Mouse (Mus musculus) CH12.LX (cell line): ENCODE data around the gene Fig4. TPM values are rescaled to one million over a fixed set of nuclear protein-coding genes. Genes with fewer than 3 reads are reported as not detected.

Experiments used
- DNase-seq: peaks from one replicate; pipeline ENCODE4 v3.0.0-alpha.2; 2013; ENCODE audit errors: extremely low read depth
- H3K27ac ChIP-seq: 2 replicates; pipeline ENCODE4 v1.5.1; 2012; ENCODE audit warnings: low read depth, mild to moderate bottlenecking, control low read depth, moderate library complexity; ENCODE audit not compliant: insufficient read depth
- H3K27me3 ChIP-seq: replicated peaks from 2 replicates; pipeline ENCODE3; 2012; ENCODE audit warnings: inconsistent platforms
- H3K36me3 ChIP-seq, 2 experiments: replicated peaks in 1 of 2; 2 replicates each; pipeline versions ENCODE3 to v1.6.1; 2012; ENCODE audit warnings: inconsistent platforms in 1 of 2, low read length in 1 of 2, mild to moderate bottlenecking in 1 of 2, mixed read lengths in 1 of 2, moderate library complexity in 1 of 2; ENCODE audit not compliant: control insufficient read depth in 1 of 2, insufficient read depth in 1 of 2
- H3K4me1 ChIP-seq, 2 experiments: 2 replicates each; pipeline ENCODE4 v1.6.1; 2012; ENCODE audit warnings: inconsistent platforms in 1 of 2, moderate library complexity in 1 of 2; ENCODE audit not compliant: insufficient read depth in 2 of 2, control insufficient read depth in 1 of 2
- H3K4me2 ChIP-seq: 2 replicates; pipeline ENCODE4 v1.6.1; 2012; ENCODE audit warnings: low read depth, mild to moderate bottlenecking, control low read depth; ENCODE audit not compliant: poor library complexity, insufficient read depth, severe bottlenecking
- H3K4me3 ChIP-seq, 3 experiments: fragments of 150-350 bp in 1 of 3; sonication (generic) in 1 of 3; replicated peaks in 1 of 3; 2 replicates each; pipeline versions ENCODE3 to v1.5.1; 2011 to 2012; ENCODE audit warnings: low read depth in 2 of 3, low read length in 2 of 3, mild to moderate bottlenecking in 2 of 3, moderate library complexity in 2 of 3, control low read depth in 1 of 3, improper control_type of control experiment in 1 of 3, inconsistent platforms in 1 of 3, mixed read lengths in 1 of 3; ENCODE audit not compliant: poor library complexity in 1 of 3
- H3K79me2 ChIP-seq: replicated peaks from 2 replicates; pipeline ENCODE4 v1.6.1; 2012; ENCODE audit warnings: mild to moderate bottlenecking, moderate library complexity; ENCODE audit not compliant: control insufficient read depth, poor library complexity, insufficient read depth, severe bottlenecking; ENCODE audit errors: extremely low read depth
- H3K9ac ChIP-seq: 2 replicates; pipeline ENCODE4 v1.6.1; 2012; ENCODE audit warnings: low read depth, mild to moderate bottlenecking, control low read depth, moderate library complexity; ENCODE audit not compliant: insufficient read depth
- H3K9me3 ChIP-seq: replicated peaks from 2 replicates; pipeline ENCODE3; 2012; ENCODE audit warnings: low read length, inconsistent platforms, mixed read lengths
- CHD2 ChIP-seq: IDR thresholded peaks from 2 replicates; pipeline ENCODE4 v1.6.1; 2011; ENCODE audit warnings: low read length, improper control_type of control experiment
- CTCF ChIP-seq, 2 experiments: IDR thresholded peaks in 1 of 2; conservative IDR thresholded peaks in 1 of 2; 2 replicates each; pipeline ENCODE4 v1.5.1; 2011 to 2012; ENCODE audit warnings: low read depth in 2 of 2, low read length in 2 of 2, improper control_type of control experiment in 1 of 2, inconsistent platforms in 1 of 2, mild to moderate bottlenecking in 1 of 2, moderate library complexity in 1 of 2
- GABPA ChIP-seq: IDR thresholded peaks from 2 replicates; pipeline ENCODE4 v1.6.1; 2012; ENCODE audit warnings: low read depth, low read length, improper control_type of control experiment, inconsistent platforms; ENCODE audit not compliant: insufficient replicate concordance
- IRF4 ChIP-seq: IDR thresholded peaks from 2 replicates; pipeline ENCODE4 v1.6.1; 2014; ENCODE audit warnings: low read depth, mild to moderate bottlenecking, inconsistent platforms, low read length, improper control_type of control experiment
- KAT2A ChIP-seq: IDR thresholded peaks from 2 replicates; pipeline ENCODE4 v1.6.1; 2012; ENCODE audit warnings: low read length, improper control_type of control experiment, inconsistent platforms; ENCODE audit not compliant: insufficient replicate concordance
- MAFK ChIP-seq: IDR thresholded peaks from 2 replicates; pipeline ENCODE4 v1.6.1; 2011; ENCODE audit warnings: low read length, improper control_type of control experiment; ENCODE audit not compliant: insufficient replicate concordance
- MAX ChIP-seq: IDR thresholded peaks from 2 replicates; pipeline ENCODE4 v1.6.1; 2011; ENCODE audit warnings: low read length, improper control_type of control experiment
- MAZ ChIP-seq: IDR thresholded peaks from 2 replicates; pipeline ENCODE4 v1.6.1; 2012; ENCODE audit warnings: low read depth, mild to moderate bottlenecking, inconsistent platforms, low read length, improper control_type of control experiment, moderate library complexity
- MYC ChIP-seq: IDR thresholded peaks from 2 replicates; pipeline ENCODE4 v1.6.1; 2011; ENCODE audit warnings: low read depth, mild to moderate bottlenecking, improper control_type of control experiment, low read length
- NRF1 ChIP-seq: IDR thresholded peaks from 2 replicates; pipeline ENCODE4 v1.6.1; 2014; ENCODE audit warnings: low read depth, mild to moderate bottlenecking, inconsistent platforms, low read length, improper control_type of control experiment, moderate library complexity
- PAX5 ChIP-seq: IDR thresholded peaks from 2 replicates; pipeline ENCODE4 v1.6.1; 2012; ENCODE audit warnings: low read length, inconsistent platforms, mixed read lengths
- POLR2AphosphoS2 ChIP-seq: IDR thresholded peaks from 2 replicates; pipeline ENCODE4 v1.6.1; 2011; ENCODE audit warnings: low read depth, low read length, improper control_type of control experiment
- RAD21 ChIP-seq: IDR thresholded peaks from 2 replicates; pipeline ENCODE4 v1.6.1; 2011; ENCODE audit warnings: low read depth, mild to moderate bottlenecking, low read length, improper control_type of control experiment, moderate library complexity
- RCOR1 ChIP-seq: conservative IDR thresholded peaks from 2 replicates; pipeline ENCODE4 v1.6.1; 2012; ENCODE audit warnings: low read depth, mild to moderate bottlenecking, inconsistent platforms, low read length, improper control_type of control experiment
- SMC3 ChIP-seq: IDR thresholded peaks from 2 replicates; pipeline ENCODE4 v1.6.1; 2011; ENCODE audit warnings: low read depth, low read length, improper control_type of control experiment
- UBTF ChIP-seq: IDR thresholded peaks from 2 replicates; pipeline ENCODE4 v1.6.1; 2012; ENCODE audit warnings: low read depth, mild to moderate bottlenecking, inconsistent platforms, low read length, improper control_type of control experiment, moderate library complexity
- USF1 ChIP-seq: IDR thresholded peaks from 2 replicates; pipeline ENCODE4 v1.6.1; 2014; ENCODE audit warnings: low read depth, mild to moderate bottlenecking, inconsistent platforms, low read length, improper control_type of control experiment
- ZC3H11A ChIP-seq: IDR thresholded peaks from 2 replicates; pipeline ENCODE4 v1.6.1; 2012; ENCODE audit warnings: low read depth, mild to moderate bottlenecking, inconsistent platforms, low read length, improper control_type of control experiment
- ZNF384 ChIP-seq: IDR thresholded peaks from 2 replicates; pipeline ENCODE4 v1.6.1; 2012; ENCODE audit warnings: low read depth, low read length, improper control_type of control experiment, inconsistent platforms
- dilution Hi-C: fragments of 300-500 bp; cut with MboI; formaldehyde crosslinking; loops from 2 replicates; pipeline ENCODE4 v1.14.3; 2020; ENCODE audit warnings: low sequenced_read_pairs; ENCODE audit not compliant: extremely low pct_unique_long_range_greater_than_20kb, extremely low pct_ligation_motif_present
- in situ Hi-C: fragments of 300-500 bp; cut with MboI; formaldehyde crosslinking; loops from 3 replicates; pipeline ENCODE4 v1.14.3; 2019; ENCODE audit warnings: low sequenced_read_pairs, low pct_ligation_motif_present, low pct_unique_long_range_greater_than_20kb, mixed read lengths
- polyA plus RNA-seq: library from polyadenylated mRNA; unstranded; fragments of >175 nt; gene quantifications from 2 replicates; pipeline ENCODE4 v1.2.1, GENCODE M21; 2012; ENCODE audit warnings: low read depth; ENCODE audit not compliant: insufficient read length
- total RNA-seq, 2 experiments: library from RNA; depleted of rRNA; stranded (reverse); fragments of 300-350 nt in 1 of 2; fragments of >200 nt in 1 of 2; gene quantifications; 2 replicates each; pipeline ENCODE4 v1.2.3; 2012 to 2014

The Fig4 gene
- total and polyA plus RNA-seq, 3 experiments: 22.6 to 39.6 (median 35.4) TPM

- TF ChIP-seq USF1 (no peak), UBTF (no peak), MAZ (no peak), KAT2A (no peak), ZNF384 (no peak), CHD2 (no peak), IRF4 (no peak), PAX5 (no peak), MAX (no peak), CTCF (conservative IDR thresholded peaks at IDR 0.05 in 1 of 2, IDR thresholded peaks at IDR 0.05 in 1 of 2; ENCODE audit: low read depth in 2 of 2, low read length in 2 of 2) (no peak), ZC3H11A (no peak), MYC (no peak), NRF1 (no peak), MAFK (no peak), SMC3 (no peak), GABPA (no peak), POLR2AphosphoS2 (no peak)
- in situ Hi-C loops (no loop called here), dilution Hi-C loops (no loop called here)
Observed at GRCm38 (mm10) chr10:41249006-41249659, 53.9 kb downstream of the Fig4 start.

GRCm38 (mm10) chr10:41247800-41248473, 55.1 kb downstream of the Fig4 start:
- Histone ChIP-seq H3K27me3 (no peaks in the 10 kb centered on the region), H3K4me1 (peaks cover 0 to 10% of the 10 kb centered on the region in 2 experiments; a peak in 2 of 4 replicates), H3K79me2 (no peaks in the 10 kb centered on the region), H3K4me2 (no peak overlapping the region), H3K9ac (no peak overlapping the region), H3K27ac (no peak overlapping the region), H3K4me3 (no peak overlapping the region), H3K9me3 (no peaks in the 10 kb centered on the region), H3K36me3 (peaks cover 34 to 92% of the 10 kb centered on the region in 2 experiments)
- DNase-seq: no peak
- in situ Hi-C loops: no loop called here
- dilution Hi-C loops: no loop called here
- TF ChIP-seq RAD21 (no peak), RCOR1 (no peak)

More at GRCm38 (mm10) chr10:41249006-41249659, 53.9 kb downstream of the Fig4 start:
- H3K79me2 ChIP-seq: no peaks in the 10 kb centered on the region
- no peak overlapping the region for H3K4me2 ChIP-seq
- H3K9ac ChIP-seq: no peak overlapping the region
- H3K4me1 ChIP-seq: peaks cover 0 to 10% of the 10 kb centered on the region in 2 experiments; a peak in 2 of 4 replicates
- no peak overlapping the region for H3K4me3 ChIP-seq
- H3K9me3 ChIP-seq: peaks cover 3% of the 10 kb centered on the region
- H3K36me3 ChIP-seq: peaks cover 26 to 90% of the 10 kb centered on the region in 2 experiments
- H3K27ac ChIP-seq: no peak overlapping the region
- DNase-seq: no peak
- H3K27me3 ChIP-seq: no peaks in the 10 kb centered on the region
